Mouse (Mus musculus): ENCODE data around the gene Adm.

Gene Adm

GRCm38 (mm10) chr7:110658378-110658928 lies 31.0 kb downstream of the Adm start:
- DNase-seq (ENCODE audit: low read depth, low spot score) = no peak

GRCm38 (mm10) chr7:110666537-110666936 lies 39.1 kb downstream of the Adm start:
- DNase-seq (ENCODE audit: low read depth, low spot score) = no peak

- no peak for DNase-seq (ENCODE audit: low read depth, low spot score)
Measured at GRCm38 (mm10) chr7:110668247-110668646, 40.8 kb downstream of the Adm start.

DNA sequence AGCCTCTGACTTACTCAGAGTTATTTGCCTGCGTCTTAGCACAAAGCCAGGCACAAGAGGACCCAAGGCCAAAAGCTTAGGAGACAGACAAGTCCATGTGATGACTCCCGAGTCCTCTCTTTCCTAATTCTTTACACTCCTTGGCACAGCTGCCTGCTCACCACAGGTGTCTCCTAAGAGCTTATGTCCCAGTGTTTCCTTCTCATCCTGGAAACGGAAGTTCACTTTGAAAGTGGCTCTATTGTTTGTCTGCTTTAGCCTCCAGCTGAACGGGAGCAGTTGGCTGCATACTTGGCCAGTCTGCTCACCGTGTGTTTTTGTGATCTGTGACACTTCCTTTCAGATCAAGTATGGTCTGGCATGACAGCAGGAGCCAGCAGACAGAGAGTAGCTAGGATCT lies 41.3 kb downstream of the Adm start:
- DNase-seq (ENCODE audit: low read depth, low spot score) = peak; percentile 65

GRCm38 (mm10) chr7:110671121-110671680 lies 43.7 kb downstream of the Adm start:
- peak; percentile 36 for DNase-seq (ENCODE audit: low read depth, low spot score)

Data from R1 (cell line).